Mouse (Mus musculus): ENCODE measurements around the gene Cenpf.

Cenpf gene

DNA sequence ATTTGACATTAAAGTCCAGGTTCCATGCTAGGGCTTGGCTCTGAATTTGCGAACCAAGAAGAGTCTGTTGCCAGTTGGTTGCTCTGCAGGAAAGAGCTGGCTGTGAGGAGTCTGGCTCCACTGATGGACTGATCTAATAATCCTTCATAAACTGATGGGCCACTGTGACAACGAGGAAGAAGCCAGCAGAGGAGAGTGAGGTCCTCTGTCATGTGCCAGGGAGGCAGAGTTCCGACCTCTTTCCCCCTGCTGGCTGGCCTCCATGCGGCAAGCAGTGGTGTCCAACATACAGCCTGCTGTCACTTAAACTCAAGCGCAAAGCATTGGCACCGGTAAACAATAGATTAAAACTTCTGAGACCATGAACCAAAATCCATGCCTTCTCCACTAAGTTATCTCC is 57.9 kb downstream of the Cenpf start:
- no peak for DNase-seq (ENCODE audit: low read depth)

GRCm38 (mm10) chr1:189627976-189628768 is 59.7 kb downstream of the Cenpf start:
- DNase-seq (ENCODE audit: low read depth): peak; percentile 23

GRCm38 (mm10) chr1:189624756-189625155 is 63.1 kb downstream of the Cenpf start:
- no peak for DNase-seq (ENCODE audit: low read depth)

DNA sequence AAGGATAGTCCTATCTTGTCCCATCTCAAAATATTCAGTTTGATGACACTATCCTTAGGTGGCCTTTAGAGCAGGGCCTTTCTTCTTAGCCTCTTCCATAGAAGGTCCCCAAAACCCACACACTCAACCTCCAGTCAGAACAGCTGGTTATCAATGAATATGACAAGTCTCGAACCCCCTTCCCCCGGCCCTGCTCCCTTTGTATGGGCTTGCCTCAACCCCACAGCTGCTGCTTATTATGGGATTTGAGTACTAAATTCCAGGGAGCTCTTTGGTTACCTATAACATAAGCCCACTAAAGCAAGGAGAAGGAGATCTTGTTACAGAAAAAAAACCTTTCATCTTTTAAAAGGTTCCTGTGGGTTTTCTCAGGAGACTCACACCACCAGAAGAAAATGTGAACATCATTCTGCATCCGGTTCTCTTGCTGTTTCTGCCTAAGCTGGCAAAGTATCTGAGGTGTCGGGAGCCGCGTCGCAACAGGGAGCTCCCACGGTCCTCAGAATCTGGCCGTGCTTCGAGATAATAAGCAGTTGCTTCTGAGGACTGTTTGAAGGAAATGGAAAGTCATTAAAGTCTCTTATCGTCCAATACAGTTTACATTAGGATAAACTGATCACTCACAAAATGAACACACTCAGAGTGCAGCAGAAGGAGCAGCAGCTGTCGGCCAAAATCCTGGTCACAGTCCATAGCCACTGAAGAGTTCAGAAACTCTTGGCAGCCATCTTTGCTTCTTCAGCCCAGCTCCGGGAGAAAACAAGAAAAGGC is 68.7 kb downstream of the Cenpf start:
- DNase-seq (ENCODE audit: low read depth): no peak

DNA sequence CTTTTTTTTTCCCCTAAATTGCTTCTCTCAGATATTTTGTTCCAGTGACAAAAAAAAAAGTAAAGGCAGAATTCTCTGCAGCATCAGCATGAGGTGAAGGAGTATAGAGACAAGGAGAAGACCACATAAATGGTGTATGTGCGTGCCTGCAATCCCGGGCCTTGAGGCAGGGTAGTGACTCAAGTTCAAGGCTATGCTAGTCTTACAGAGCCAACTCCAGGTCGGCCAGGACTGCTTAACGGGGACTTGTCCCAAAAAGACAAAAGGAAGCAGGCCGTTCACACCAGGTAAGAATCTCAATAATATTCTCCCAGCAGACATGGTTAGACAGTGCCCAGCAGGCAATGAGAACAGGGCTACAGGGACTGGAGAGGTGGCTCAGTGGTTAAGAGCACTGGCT is 70.5 kb downstream of the Cenpf start:
- no peak for DNase-seq (ENCODE audit: low read depth)

GRCm38 (mm10) chr1:189615246-189615645 is 72.6 kb downstream of the Cenpf start:
- no peak for DNase-seq (ENCODE audit: low read depth)

- DNase-seq (ENCODE audit: low read depth): no peak
Observed at GRCm38 (mm10) chr1:189613076-189613475, 74.8 kb downstream of the Cenpf start.

- DNase-seq (ENCODE audit: low read depth): no peak
Observed at GRCm38 (mm10) chr1:189611775-189612174, 76.1 kb downstream of the Cenpf start.

DNA sequence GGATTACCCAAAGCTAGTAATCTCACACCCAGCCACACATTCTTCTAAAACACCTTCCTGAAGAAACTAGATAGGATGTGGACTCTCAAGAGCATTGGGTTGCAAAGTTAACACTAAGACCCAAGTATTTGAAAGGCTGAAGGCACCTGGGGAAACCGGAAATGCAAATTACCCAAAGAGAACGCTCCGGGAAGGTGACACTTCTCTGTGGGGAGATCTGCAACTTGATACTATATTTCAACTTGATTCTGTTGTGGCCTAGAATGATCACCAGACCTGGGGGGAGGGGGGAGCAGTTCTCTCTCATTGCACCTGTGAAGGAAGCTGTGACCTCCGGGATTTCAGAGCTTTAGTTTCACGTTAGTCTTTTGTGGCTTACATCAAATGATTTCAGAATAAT is 79.2 kb downstream of the Cenpf start:
- DNase-seq (ENCODE audit: low read depth): no peak

- no peak for DNase-seq (ENCODE audit: low read depth)
Observed at GRCm38 (mm10) chr1:189608039-189608438, 79.8 kb downstream of the Cenpf start.

DNA sequence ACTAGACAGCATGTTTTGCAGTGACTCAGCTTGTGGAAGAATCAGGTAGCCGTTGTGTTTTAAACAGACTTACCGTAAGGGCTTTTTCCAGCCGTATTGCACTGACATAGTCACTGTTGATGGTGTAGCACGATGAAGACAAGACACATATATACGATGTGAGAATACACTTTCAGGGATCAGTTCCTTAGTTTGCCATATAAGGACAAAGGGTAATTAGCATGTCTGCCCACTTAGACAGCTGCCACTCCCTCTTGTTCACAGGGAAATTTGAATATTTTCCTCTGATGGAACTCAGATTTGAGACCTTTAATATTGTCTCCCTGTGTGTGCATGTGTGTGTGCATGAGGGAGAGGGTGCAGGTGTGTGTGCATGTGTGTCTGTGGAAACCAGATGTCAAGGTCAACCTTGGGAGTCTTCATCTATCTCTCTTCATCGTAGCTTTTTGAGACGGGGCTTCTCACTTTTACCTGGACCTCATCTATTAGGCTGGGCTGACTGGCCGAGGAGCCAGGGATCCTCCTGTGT is 82.2 kb downstream of the Cenpf start:
- no peak for DNase-seq (ENCODE audit: low read depth)

GRCm38 (mm10) chr1:189597096-189597495 is 90.8 kb downstream of the Cenpf start:
- DNase-seq (ENCODE audit: low read depth): no peak
